Mouse (Mus musculus): ENCODE results near the gene Tmem259. TPM values are rescaled to one million over a fixed set of nuclear protein-coding genes. Genes with fewer than 3 reads are reported as not detected.

Tmem259 gene
- polyA plus RNA-seq, 1 experiment from 2014 or later, result 16.4 TPM

DNA sequence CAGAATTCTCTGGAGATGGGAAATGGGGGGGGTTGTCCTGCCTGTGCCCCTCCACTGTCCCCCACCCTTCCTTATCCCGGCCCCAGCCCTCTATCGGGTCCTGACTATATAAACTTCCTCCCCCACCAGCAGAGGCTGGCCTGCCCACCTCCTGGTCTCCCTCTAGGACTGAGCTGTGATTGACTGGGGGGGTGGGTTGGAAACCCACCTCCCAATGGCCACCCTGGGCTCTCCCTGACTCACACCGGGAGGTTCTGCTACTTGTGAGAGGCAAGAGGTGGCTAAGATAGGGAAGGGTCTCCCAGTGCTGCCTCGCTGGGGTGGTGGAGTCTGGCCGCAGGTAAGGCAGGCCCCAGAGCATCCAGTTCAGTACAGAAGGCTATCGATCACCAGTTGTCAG, 36.6 kb downstream of the Tmem259 start:
- Histone ChIP-seq H3K27me3 (ENCODE audit: low read depth, poor library complexity, severe bottlenecking) (no peaks in the 10 kb centered on the region), H3K27ac (peak overlapping the region; percentile 85), H3K9me3 (replicated peaks) (no peaks in the 10 kb centered on the region), H3K36me3 (peaks cover 78% of the 10 kb centered on the region), H3K4me1 (peaks cover 53% of the 10 kb centered on the region), H3K4me3 (peak overlapping the region; percentile 2; the same call in 1 of the 2 replicates)
- no peak for DNase-seq (ENCODE audit: low spot score)
- WGBS, result 75% methylated on average over 6 of the region's 6 CpGs

DNA sequence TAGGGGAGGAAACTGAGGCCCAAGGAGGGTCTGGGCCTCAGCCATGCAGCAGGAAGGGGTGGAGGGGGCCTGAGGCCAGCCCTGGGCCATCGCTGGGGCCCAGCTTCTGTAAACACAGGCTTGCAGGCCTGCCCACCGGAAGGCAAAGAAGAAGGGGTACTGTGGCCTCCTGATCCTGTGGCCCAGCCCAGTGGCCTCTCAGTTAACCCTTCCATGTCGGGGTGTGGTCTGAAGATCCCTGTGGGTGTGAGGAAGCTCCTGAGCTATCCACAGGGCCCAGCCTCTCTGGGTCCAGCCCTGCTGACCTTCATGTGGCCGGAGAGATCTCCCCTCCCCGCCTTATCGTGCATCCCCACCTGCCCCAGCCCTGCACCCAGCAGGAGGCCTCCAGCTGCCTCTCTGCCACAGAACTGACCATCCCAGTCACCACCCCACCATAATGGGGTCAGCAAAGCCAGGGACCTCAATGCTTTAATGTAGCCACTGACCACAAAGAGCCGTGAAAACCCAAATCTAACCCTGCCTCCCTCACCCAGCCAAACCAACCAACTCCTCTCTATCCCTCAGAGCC, 37.3 kb downstream of the Tmem259 start:
- Histone ChIP-seq H3K9me3 (replicated peaks) (no peaks in the 10 kb centered on the region), H3K4me3 (peak overlapping the region; percentile 26), H3K36me3 (peaks cover 79% of the 10 kb centered on the region), H3K27me3 (ENCODE audit: low read depth, poor library complexity, severe bottlenecking) (no peaks in the 10 kb centered on the region), H3K27ac (peak overlapping the region; percentile 85), H3K4me1 (peaks cover 53% of the 10 kb centered on the region)
- no peak for DNase-seq (ENCODE audit: low spot score)
- 10% methylated on average over 7 of the region's 7 CpGs for WGBS

DNA sequence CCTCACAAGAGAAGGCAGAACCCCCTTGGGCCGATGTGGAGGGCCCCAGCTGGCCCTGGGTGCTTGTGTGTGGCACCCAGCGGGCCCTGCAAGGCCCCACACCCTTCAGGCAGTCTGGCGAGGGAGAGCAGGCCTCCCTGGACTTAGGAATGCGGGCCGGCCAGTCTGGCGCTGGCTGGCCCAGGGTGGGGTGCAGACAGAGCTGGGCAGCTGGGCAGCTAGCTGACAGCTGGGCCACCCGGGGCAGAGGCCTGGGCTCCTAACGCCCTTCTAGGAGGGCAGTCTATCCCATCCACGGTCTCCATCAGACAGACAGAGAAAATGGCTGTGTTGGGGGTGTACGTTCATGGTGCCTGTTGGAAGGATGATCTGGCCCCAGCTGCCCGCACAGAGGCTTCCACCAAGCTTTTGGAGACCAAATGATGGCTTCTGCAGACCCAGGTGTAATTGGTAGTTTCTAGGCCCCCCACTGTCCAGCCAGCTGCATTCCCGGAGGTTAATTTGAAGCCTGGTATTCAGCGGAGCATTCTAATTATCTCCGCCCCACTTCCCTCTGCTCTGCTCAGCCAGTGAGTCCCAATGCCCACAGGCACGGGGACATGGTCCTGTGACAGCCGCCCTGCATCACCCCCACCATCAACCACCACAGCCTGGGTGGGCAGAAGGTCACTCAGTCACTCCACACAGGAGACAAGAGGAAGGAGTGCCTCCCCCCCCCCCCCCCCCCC, 38.5 kb downstream of the Tmem259 start:
- Histone ChIP-seq H3K4me3 (peak overlapping the region; percentile 26), H3K9me3 (replicated peaks) (no peaks in the 10 kb centered on the region), H3K27ac (peak overlapping the region; percentile 85), H3K27me3 (ENCODE audit: low read depth, poor library complexity, severe bottlenecking) (no peaks in the 10 kb centered on the region), H3K4me1 (peaks cover 59% of the 10 kb centered on the region), H3K36me3 (peaks cover 79% of the 10 kb centered on the region)
- WGBS, result 19% methylated on average over 16 of the region's 16 CpGs
- DNase-seq (ENCODE audit: low spot score), result peak; percentile 77

DNA sequence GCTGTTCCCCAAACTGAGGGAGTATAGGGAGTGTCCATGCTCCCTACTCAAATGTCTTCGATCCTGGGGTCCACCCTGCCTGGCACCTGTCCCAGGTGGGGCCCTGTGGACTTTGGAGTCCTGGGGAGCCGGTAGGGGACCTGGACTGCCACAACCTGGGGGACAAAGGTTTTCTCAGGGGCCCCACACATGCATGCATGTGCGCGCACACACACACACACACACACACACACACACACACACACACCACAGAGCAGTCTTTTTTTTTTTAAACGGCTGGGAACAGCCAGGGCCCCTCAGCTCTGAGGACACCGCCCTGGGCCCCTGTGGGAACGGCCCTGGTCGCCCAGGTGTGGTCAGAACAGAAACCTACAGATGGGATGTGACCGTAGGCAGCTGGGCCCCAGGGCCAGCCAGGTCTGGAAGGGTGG, 40.6 kb downstream of the Tmem259 start:
- no peaks in the 10 kb centered on the region for H3K9me3 ChIP-seq (replicated peaks)
- H3K27ac ChIP-seq, result peak overlapping the region; percentile 85
- peaks cover 79% of the 10 kb centered on the region for H3K36me3 ChIP-seq
- no peak overlapping the region for H3K4me3 ChIP-seq
- no peaks in the 10 kb centered on the region for H3K27me3 ChIP-seq (ENCODE audit: low read depth, poor library complexity, severe bottlenecking)
- DNase-seq (ENCODE audit: low spot score), result no peak
- H3K4me1 ChIP-seq, result peaks cover 79% of the 10 kb centered on the region
- 80% methylated on average over 9 of the region's 9 CpGs for WGBS

- Histone ChIP-seq H3K27ac (peak overlapping the region; percentile 85; the same call in 1 of the 2 replicates), H3K9me3 (replicated peaks) (no peaks in the 10 kb centered on the region), H3K4me1 (peaks cover 84% of the 10 kb centered on the region), H3K4me3 (no peak overlapping the region), H3K27me3 (ENCODE audit: low read depth, poor library complexity, severe bottlenecking) (no peaks in the 10 kb centered on the region), H3K36me3 (peaks cover 80% of the 10 kb centered on the region)
- WGBS, result 90% methylated on average over 1 of the region's 1 CpGs
- no peak for DNase-seq (ENCODE audit: low spot score)
Observed at GRCm38 (mm10) chr10:79942988-79943387, 41.1 kb downstream of the Tmem259 start.

DNA sequence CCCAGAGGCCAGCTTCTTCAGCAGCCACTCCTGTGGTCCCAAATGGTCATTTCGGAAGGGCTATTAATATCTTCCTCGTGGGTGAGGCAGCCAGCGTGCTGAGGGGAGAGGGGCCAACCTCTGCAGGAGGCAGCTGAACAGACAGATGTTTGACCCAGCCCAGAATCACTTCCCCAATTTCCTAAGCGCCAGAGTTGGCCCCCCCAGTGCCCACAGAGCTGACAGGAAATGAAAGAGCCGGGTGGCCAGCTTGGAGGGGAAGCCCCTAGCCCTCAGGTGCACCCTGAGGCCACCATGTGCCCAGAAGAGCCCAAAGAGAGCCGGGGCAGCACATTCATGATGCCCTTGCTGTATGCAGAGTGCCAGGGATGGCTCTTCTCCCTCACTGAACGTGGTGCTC, 43.4 kb downstream of the Tmem259 start:
- WGBS, result 69% methylated on average over 7 of the region's 7 CpGs
- H3K36me3 ChIP-seq, result peaks cover 87% of the 10 kb centered on the region
- no peak for DNase-seq (ENCODE audit: low spot score)
- no peak overlapping the region for H3K4me3 ChIP-seq
- no peaks in the 10 kb centered on the region for H3K27me3 ChIP-seq (ENCODE audit: low read depth, poor library complexity, severe bottlenecking)
- peak overlapping the region; percentile 1; the same call in 1 of the 2 replicates for H3K27ac ChIP-seq
- peaks cover 85% of the 10 kb centered on the region for H3K4me1 ChIP-seq
- H3K9me3 ChIP-seq (replicated peaks), result no peaks in the 10 kb centered on the region

DNA sequence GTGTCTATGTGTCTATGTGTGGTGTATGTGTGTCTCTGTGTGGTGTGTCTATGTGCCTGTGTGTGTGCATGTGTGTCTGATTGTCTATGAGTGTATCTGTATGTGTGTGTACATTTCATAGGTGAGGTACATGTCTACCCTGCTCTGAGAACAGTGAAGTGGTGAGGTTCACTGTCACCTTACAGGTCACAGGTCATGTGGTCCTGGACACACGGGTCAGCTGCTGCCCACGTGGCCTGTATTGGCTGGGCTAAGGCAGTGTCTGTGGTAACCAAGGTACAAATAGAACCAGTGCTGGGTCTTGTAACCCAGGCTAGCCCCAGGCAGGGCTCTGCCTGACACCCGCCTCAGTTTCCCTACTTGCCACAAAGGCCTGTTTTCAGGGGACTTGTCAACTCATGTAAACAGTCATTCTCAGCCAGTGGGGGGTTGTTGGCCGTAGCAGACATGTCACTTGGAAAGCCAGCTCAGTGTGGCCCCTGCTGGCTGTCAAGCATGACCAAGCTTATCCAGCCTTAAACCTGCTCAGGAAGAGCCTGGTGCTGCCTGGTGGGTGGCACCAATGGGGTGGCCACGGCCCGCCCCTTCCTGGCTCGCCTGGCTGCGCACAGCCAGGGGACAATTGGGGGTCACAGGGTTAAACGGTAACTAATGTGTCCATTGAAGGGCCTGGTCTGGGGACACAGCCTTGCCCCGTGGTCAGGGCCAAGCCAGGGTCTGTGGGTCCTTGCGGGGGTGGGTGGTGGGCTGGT, 46.2 kb downstream of the Tmem259 start:
- peaks cover 85% of the 10 kb centered on the region for H3K4me1 ChIP-seq
- DNase-seq (ENCODE audit: low spot score), result no peak
- no peaks in the 10 kb centered on the region for H3K27me3 ChIP-seq (ENCODE audit: low read depth, poor library complexity, severe bottlenecking)
- 63% methylated on average over 11 of the region's 11 CpGs for WGBS
- no peaks in the 10 kb centered on the region for H3K9me3 ChIP-seq (replicated peaks)
- peak overlapping the region; percentile 51; the same call in 1 of the 2 replicates for H3K27ac ChIP-seq
- H3K4me3 ChIP-seq, result no peak overlapping the region
- peaks cover 98% of the 10 kb centered on the region for H3K36me3 ChIP-seq

GRCm38 (mm10) chr10:79936911-79937441, 47.2 kb downstream of the Tmem259 start:
- no peak overlapping the region for H3K4me3 ChIP-seq
- peaks cover 91% of the 10 kb centered on the region for H3K4me1 ChIP-seq
- no peaks in the 10 kb centered on the region for H3K9me3 ChIP-seq (replicated peaks)
- DNase-seq (ENCODE audit: low spot score), result no peak
- H3K36me3 ChIP-seq, result peaks cover 100% of the 10 kb centered on the region
- peak overlapping the region; percentile 25; the same call in 1 of the 2 replicates for H3K27ac ChIP-seq
- no peaks in the 10 kb centered on the region for H3K27me3 ChIP-seq (ENCODE audit: low read depth, poor library complexity, severe bottlenecking)
- 86% methylated on average over 27 of the region's 27 CpGs for WGBS

- 73% methylated on average over 10 of the region's 10 CpGs for WGBS
- Histone ChIP-seq H3K27me3 (ENCODE audit: low read depth, poor library complexity, severe bottlenecking) (no peaks in the 10 kb centered on the region), H3K4me3 (no peak overlapping the region), H3K27ac (0 out of 2 replicates have a peak overlapping the region, but pooled peaks have one; percentile 25), H3K9me3 (replicated peaks) (no peaks in the 10 kb centered on the region), H3K36me3 (peaks cover 100% of the 10 kb centered on the region), H3K4me1 (peaks cover 97% of the 10 kb centered on the region)
- no peak for DNase-seq (ENCODE audit: low spot score)
Observed at GRCm38 (mm10) chr10:79936284-79936910, 47.7 kb downstream of the Tmem259 start.

GRCm38 (mm10) chr10:79934794-79935569, 49.1 kb downstream of the Tmem259 start:
- Histone ChIP-seq H3K27me3 (ENCODE audit: low read depth, poor library complexity, severe bottlenecking) (no peaks in the 10 kb centered on the region), H3K9me3 (replicated peaks) (no peaks in the 10 kb centered on the region), H3K27ac (peak overlapping the region; percentile 95; the same call in 1 of the 2 replicates), H3K36me3 (peaks cover 100% of the 10 kb centered on the region), H3K4me1 (peaks cover 98% of the 10 kb centered on the region), H3K4me3 (no peak overlapping the region; the same call in 1 of the 2 replicates)
- no peak for DNase-seq (ENCODE audit: low spot score)
- 90% methylated on average over 16 of the region's 16 CpGs for WGBS

GRCm38 (mm10) chr10:79934272-79934721, 49.8 kb downstream of the Tmem259 start:
- H3K27ac ChIP-seq, result peak overlapping the region; percentile 95
- peak overlapping the region; percentile 14; the same call in 1 of the 2 replicates for H3K4me3 ChIP-seq
- 82% methylated on average over 13 of the region's 13 CpGs for WGBS
- H3K36me3 ChIP-seq, result peaks cover 96% of the 10 kb centered on the region
- H3K4me1 ChIP-seq, result peaks cover 99% of the 10 kb centered on the region
- no peaks in the 10 kb centered on the region for H3K9me3 ChIP-seq (replicated peaks)
- no peak for DNase-seq (ENCODE audit: low spot score)
- no peaks in the 10 kb centered on the region for H3K27me3 ChIP-seq (ENCODE audit: low read depth, poor library complexity, severe bottlenecking)
